ENCODE assay signal across 26 mouse cellular contexts in the genomic region with DNA sequence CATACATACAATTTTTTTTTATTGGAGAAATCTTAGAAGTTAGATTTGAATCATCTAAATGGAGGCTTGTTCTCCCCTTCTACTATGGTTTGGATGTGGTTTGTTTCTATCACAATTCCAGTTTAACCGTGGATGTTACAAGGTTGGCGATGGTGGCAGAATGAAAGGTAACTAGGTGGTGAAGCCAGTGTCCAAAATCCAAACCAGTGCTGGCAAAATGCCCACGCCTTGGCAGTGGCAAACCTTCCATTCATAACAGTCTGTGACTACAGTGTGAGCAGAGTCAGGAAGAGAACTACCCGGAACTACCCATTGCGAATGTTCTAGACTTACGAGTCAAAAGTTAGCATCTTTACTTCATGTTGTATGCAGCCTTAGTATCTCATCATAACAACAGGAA.
DNase-seq lines count a peak whose midpoint lies in the region; ATAC-seq and TF ChIP-seq lines count a peak whose summit lies in the region.
"Had no signal": no experiment of that assay in that cellular context is flagged by ENCODE, and none has a peak within 500 bp of the region (broad histone marks: within the 10 kb centered on the region; RNA-seq: fewer than 3 reads in every experiment).

No protein-coding gene starts in this region.

- no peak overlapping the region for H3K27ac ChIP-seq in kidney, embryonic 16.5 days (ENCODE audit: low read length)
- H3K27ac ChIP-seq in liver, adult 2 months (replicated peaks; ENCODE audit: insufficient read depth, low read depth, low read length) = no peak overlapping the region
- H3K27ac ChIP-seq in liver, embryonic 12.5 days = no peak overlapping the region
- 0 out of 2 replicates have a peak overlapping the region, but pooled peaks have one; percentile 23 for H3K27ac ChIP-seq in cortical plate, adult 2 months (ENCODE audit: insufficient read depth, low read length)
- H3K27ac ChIP-seq: forebrain, embryonic 10.5 days; forebrain, embryonic 13.5 days; heart, embryonic 15.5 days; hindbrain, embryonic 13.5 days had no signal

- no peak for TF ChIP-seq POLR2A in liver, adult 2 months (IDR thresholded peaks at IDR 0.05; ENCODE audit: extremely low read depth, insufficient read depth, low read length)
- TF ChIP-seq POLR2A in cortical plate, adult 2 months (IDR thresholded peaks at IDR 0.05; ENCODE audit: extremely low read depth, insufficient read depth, low read length) = no peak

- TF ChIP-seq CTCF in liver, adult 2 months (IDR thresholded peaks at IDR 0.05; ENCODE audit: low read depth, low read length) = no peak
- no peak for TF ChIP-seq CTCF in cortical plate, adult 2 months (IDR thresholded peaks at IDR 0.05; ENCODE audit: extremely low read depth, insufficient read depth, low read length)

- peaks cover 39% of the 10 kb centered on the region for H3K4me1 ChIP-seq in kidney, embryonic 16.5 days (ENCODE audit: insufficient read depth, low read length)
- H3K4me1 ChIP-seq in liver, adult 2 months (ENCODE audit: control insufficient read depth, insufficient read depth, low read length) = peaks cover 28% of the 10 kb centered on the region
- H3K4me1 ChIP-seq in liver, embryonic 12.5 days = 0 out of 2 replicates have a peak, but pooled peaks cover 5% of the 10 kb centered on the region
- H3K4me1 ChIP-seq in cortical plate, adult 2 months (ENCODE audit: control insufficient read depth, insufficient read depth, low read length) = peaks cover 8% of the 10 kb centered on the region

- no peaks in the 10 kb centered on the region for H3K36me3 ChIP-seq in kidney, embryonic 16.5 days (ENCODE audit: insufficient read depth, low read length)
- H3K36me3 ChIP-seq in liver, adult 2 months (ENCODE audit: control insufficient read depth, insufficient read depth, low read length) = no peaks in the 10 kb centered on the region
- no peaks in the 10 kb centered on the region for H3K36me3 ChIP-seq in liver, embryonic 12.5 days
- H3K36me3 ChIP-seq: forebrain, embryonic 10.5 days; heart, embryonic 12.5 days; heart, embryonic 15.5 days; hindbrain, embryonic 10.5 days; hindbrain, embryonic 13.5 days had no signal

- no peaks in the 10 kb centered on the region for H3K79me2 ChIP-seq in liver, adult 2 months (ENCODE audit: control insufficient read depth, insufficient read depth, low read length)

- no peak overlapping the region for H3K9ac ChIP-seq in kidney, embryonic 16.5 days (replicated peaks; ENCODE audit: low read length)
- H3K9ac ChIP-seq in liver, adult 2 months (ENCODE audit: low read depth, low read length) = no peak overlapping the region
- H3K9ac ChIP-seq in liver, embryonic 12.5 days = no peak overlapping the region
- H3K9ac ChIP-seq: forebrain, embryonic 13.5 days; heart, embryonic 12.5 days; heart, embryonic 15.5 days; hindbrain, embryonic 13.5 days had no signal

- no peak overlapping the region for H3K4me2 ChIP-seq in kidney, embryonic 16.5 days (replicated peaks; ENCODE audit: low read depth, low read length)
- H3K4me2 ChIP-seq in liver, embryonic 12.5 days = no peak overlapping the region
- H3K4me2 ChIP-seq: forebrain, embryonic 13.5 days; heart, embryonic 12.5 days; heart, embryonic 15.5 days; hindbrain, embryonic 13.5 days had no signal

- H3K4me3 ChIP-seq in kidney, embryonic 16.5 days (ENCODE audit: low read length) = no peak overlapping the region
- H3K4me3 ChIP-seq in liver, adult 2 months (ENCODE audit: insufficient read depth, low read depth, low read length) = no peak overlapping the region
- no peak overlapping the region for H3K4me3 ChIP-seq in liver, embryonic 12.5 days
- H3K4me3 ChIP-seq in cortical plate, adult 2 months (ENCODE audit: insufficient read depth, low read length) = no peak overlapping the region
- H3K4me3 ChIP-seq: forebrain, embryonic 10.5 days; forebrain, embryonic 13.5 days; heart, embryonic 12.5 days; heart, embryonic 15.5 days; hindbrain, embryonic 10.5 days; hindbrain, embryonic 13.5 days had no signal

- no peaks in the 10 kb centered on the region for H3K27me3 ChIP-seq in kidney, embryonic 16.5 days (ENCODE audit: insufficient read depth, low read length)
- no peaks in the 10 kb centered on the region for H3K27me3 ChIP-seq in liver, adult 2 months (ENCODE audit: control insufficient read depth, insufficient read depth, low read length)
- no peaks in the 10 kb centered on the region for H3K27me3 ChIP-seq in liver, embryonic 12.5 days (replicated peaks)
- H3K27me3 ChIP-seq: forebrain, embryonic 13.5 days; heart, embryonic 12.5 days; heart, embryonic 15.5 days; hindbrain, embryonic 13.5 days had no signal

- peak; percentile 25 for DNase-seq in kidney, adult 18-20 months
- DNase-seq in kidney, postnatal 4 days = no peak
- peak; percentile 31 to 71 for DNase-seq in kidney, postnatal 36 days
- peak; percentile 65 for DNase-seq in liver, adult 2 months (ENCODE audit: extremely low read depth, low read depth, low spot score)
- DNase-seq in adrenal gland, adult 8-10 months = no peak
- DNase-seq: adrenal gland, adult 2 months; adrenal gland, postnatal 25 days; cerebellum, adult 11-12 months; cerebellum, adult 8-10 months; cerebellum, postnatal 10 days; cerebellum, postnatal 36 days; gastrocnemius, postnatal 10 days; gastrocnemius, postnatal 36 days; heart, postnatal 10 days; heart, postnatal 36 days had no signal

- no peaks in the 10 kb centered on the region; the same call in 1 of the 2 replicates for H3K9me3 ChIP-seq in kidney, embryonic 16.5 days (ENCODE audit: low read length)
- H3K9me3 ChIP-seq in liver, embryonic 12.5 days (replicated peaks) = no peaks in the 10 kb centered on the region
- H3K9me3 ChIP-seq: forebrain, embryonic 10.5 days; forebrain, embryonic 13.5 days; heart, embryonic 15.5 days; hindbrain, embryonic 10.5 days had no signal

- ATAC-seq in kidney, embryonic 16.5 days (ENCODE audit: low FRiP score, low TSS enrichment) = no peak
- ATAC-seq in liver, embryonic 12.5 days = no peak
- ATAC-seq: CD4-positive, CD25-positive, alpha-beta regulatory T cell, adult 4 months; forebrain, embryonic 13.5 days; forebrain, embryonic 16.5 days had no signal

- WGBS in kidney, embryonic 16.5 days = 95% methylated on average over 6 of the region's 6 CpGs
- WGBS in liver, adult 2 months = 54% methylated on average over 6 of the region's 6 CpGs
- WGBS in liver, embryonic 12.5 days (ENCODE audit: insufficient replicate concordance) = 84% methylated on average over 6 of the region's 6 CpGs

Comparison
In these comparisons a context has a peak if more than half of its experiments do, and no peak if none do; other contexts are left out.
1. DNase-seq: peak in kidney, adult 18-20 months (single experiment), kidney, postnatal 36 days (2 of 2) and liver, adult 2 months (single experiment); none in kidney, postnatal 4 days (0 of 2) and adrenal gland, adult 8-10 months (single experiment).